Mouse (Mus musculus) spleen, adult 10 weeks (tissue): ENCODE measurements around the gene Taf6l. TPM values are rescaled to one million over a fixed set of nuclear protein-coding genes. Genes with fewer than 3 reads are reported as not detected.

Experiments used
- polyA plus RNA-seq: library from polyadenylated mRNA; stranded (reverse); fragments of 350-450 nt; fragmentation: Illumina TruSeq; extraction: RNeasy Lipid Tissue Mini Kit (QIAGEN cat#74804); gene quantifications from one replicate; pipeline ENCODE4 v1.2.3, GENCODE M21; 2015; ENCODE audit warnings: low replicate concordance; ENCODE audit not compliant: insufficient read depth

Taf6l gene
- 4.8 TPM for polyA plus RNA-seq

GRCm38 (mm10) chr19:8786008-8786781 is at the start of gene Taf6l:
Gene Taf6l (minus strand): TSS chr19:8786417.

GRCm38 (mm10) chr19:8829660-8830059 is 43.4 kb upstream of the Taf6l start, which contains the start of gene AC129217.1:
Gene AC129217.1 (plus strand): TSS chr19:8829773.

GRCm38 (mm10) chr19:8819596-8820423 is 33.6 kb upstream of the Taf6l start, which contains the start of gene Hnrnpul2:
Gene Hnrnpul2 (plus strand): TSS chr19:8820010.

GRCm38 (mm10) chr19:8818801-8819595 is 32.8 kb upstream of the Taf6l start, which contains the start of gene Ttc9c:
Gene Ttc9c (minus strand): TSS chr19:8819333.

GRCm38 (mm10) chr19:8802130-8802821 is 16.1 kb upstream of the Taf6l start, which contains the start of gene Zbtb3:
Gene Zbtb3 (plus strand): TSS chr19:8802555.

GRCm38 (mm10) chr19:8798264-8798946 is 12.2 kb upstream of the Taf6l start, which contains the start of gene Polr2g:
Gene Polr2g (minus strand): TSS chr19:8798577.

GRCm38 (mm10) chr19:8774086-8774835 is 12.0 kb downstream of the Taf6l start, which contains the start of gene Tmem179b:
Gene Tmem179b (minus strand): TSS chr19:8774467.

GRCm38 (mm10) chr19:8770567-8771270 is 15.5 kb downstream of the Taf6l start, which contains the start of gene Tmem223:
Gene Tmem223 (plus strand): TSS chr19:8770996.

GRCm38 (mm10) chr19:8756635-8757387 is 29.4 kb downstream of the Taf6l start, which contains the start of gene Nxf1:
Gene Nxf1 (plus strand): TSS chr19:8757073.

GRCm38 (mm10) chr19:8741243-8741869 is 44.9 kb downstream of the Taf6l start, which contains the start of gene Stx5a:
Gene Stx5a (plus strand): TSS chr19:8741413.

GRCm38 (mm10) chr19:8740603-8741002 is 45.6 kb downstream of the Taf6l start, which contains the start of gene 1700092M07Rik:
Gene 1700092M07Rik (plus strand): TSS chr19:8740718.

GRCm38 (mm10) chr19:8735389-8736159 is 50.6 kb downstream of the Taf6l start, which contains the start of gene Wdr74:
Gene Wdr74 (plus strand): TSS chr19:8735827.

Other genes with a start within 250 kb of the Taf6l start
- not detected for gene Slc22a8, start 195.2 kb downstream of the Taf6l start, polyA plus RNA-seq
- gene Slc22a6, start 168.4 kb downstream of the Taf6l start, polyA plus RNA-seq = not detected
- gene Chrm1, start 122.6 kb downstream of the Taf6l start, polyA plus RNA-seq = not detected
- 149 TPM for gene Slc3a2, start 63.0 kb downstream of the Taf6l start, polyA plus RNA-seq
- 70.3 TPM for gene Wdr74, start 50.6 kb downstream of the Taf6l start, polyA plus RNA-seq
- not detected for gene 1700092M07Rik, start 45.7 kb downstream of the Taf6l start, polyA plus RNA-seq
- 145 TPM for gene Stx5a, start 45.0 kb downstream of the Taf6l start, polyA plus RNA-seq
- gene Nxf1, start 29.3 kb downstream of the Taf6l start, polyA plus RNA-seq = 395 TPM
- 36.9 TPM for gene Tmem223, start 15.4 kb downstream of the Taf6l start, polyA plus RNA-seq
- gene Tmem179b, start 11.9 kb downstream of the Taf6l start, polyA plus RNA-seq = 89.0 TPM
- gene Polr2g, start 12.2 kb upstream of the Taf6l start, polyA plus RNA-seq = 131 TPM
- gene Zbtb3, start 16.1 kb upstream of the Taf6l start, polyA plus RNA-seq = 3.1 TPM
- gene Ttc9c, start 32.9 kb upstream of the Taf6l start, polyA plus RNA-seq = 67.2 TPM
- gene Hnrnpul2, start 33.6 kb upstream of the Taf6l start, polyA plus RNA-seq = 172 TPM
- gene AC129217.1, start 43.4 kb upstream of the Taf6l start, polyA plus RNA-seq = not detected
- gene Bscl2, start 51.0 kb upstream of the Taf6l start, polyA plus RNA-seq = 33.6 TPM
- 0.14 TPM for gene Gng3, start 52.8 kb upstream of the Taf6l start, polyA plus RNA-seq
- gene Lrrn4cl, start 64.4 kb upstream of the Taf6l start, polyA plus RNA-seq = 0.33 TPM
- gene Ubxn1, start 85.1 kb upstream of the Taf6l start, polyA plus RNA-seq = 103 TPM
- 14.9 TPM for gene Uqcc3, start 94.5 kb upstream of the Taf6l start, polyA plus RNA-seq
- gene Lbhd1, start 97.3 kb upstream of the Taf6l start, polyA plus RNA-seq = 85.8 TPM
- gene Gm49403, start 97.5 kb upstream of the Taf6l start, polyA plus RNA-seq = not detected
- 31.6 TPM for gene 1810009A15Rik, start 102.4 kb upstream of the Taf6l start, polyA plus RNA-seq
- not detected for gene Gm49416, start 102.5 kb upstream of the Taf6l start, polyA plus RNA-seq
- 8.5 TPM for gene Ints5, start 106.6 kb upstream of the Taf6l start, polyA plus RNA-seq
- 156 TPM for gene Ganab, start 111.7 kb upstream of the Taf6l start, polyA plus RNA-seq
- gene B3gat3, start 134.0 kb upstream of the Taf6l start, polyA plus RNA-seq = 44.8 TPM
- gene Rom1, start 142.9 kb upstream of the Taf6l start, polyA plus RNA-seq = 3.7 TPM
- gene Eml3, start 143.1 kb upstream of the Taf6l start, polyA plus RNA-seq = 68.8 TPM
- gene Mta2, start 155.5 kb upstream of the Taf6l start, polyA plus RNA-seq = 192 TPM
- gene Tut1, start 167.4 kb upstream of the Taf6l start, polyA plus RNA-seq = 24.7 TPM
- 623 TPM for gene Eef1g, start 180.6 kb upstream of the Taf6l start, polyA plus RNA-seq
- gene Ahnak, start 202.9 kb upstream of the Taf6l start, polyA plus RNA-seq = 88.3 TPM